Mouse (Mus musculus) kidney, adult 2 months (tissue): ENCODE results near the gene Pgm5.

Source experiments
- CTCF ChIP-seq: fragments of 200-500 bp; conservative IDR thresholded peaks from 2 replicates; pipeline ENCODE4 v1.5.1; 2011; ENCODE audit warnings: low read depth, mild to moderate bottlenecking, control low read depth, low read length, moderate library complexity, mixed read lengths; ENCODE audit not compliant: insufficient read depth, insufficient read length
- POLR2A ChIP-seq: fragments of 200-500 bp; IDR thresholded peaks from one replicate; pipeline ENCODE4 v1.6.1; 2011; ENCODE audit warnings: low read depth, low read length, control low read depth

DNA sequence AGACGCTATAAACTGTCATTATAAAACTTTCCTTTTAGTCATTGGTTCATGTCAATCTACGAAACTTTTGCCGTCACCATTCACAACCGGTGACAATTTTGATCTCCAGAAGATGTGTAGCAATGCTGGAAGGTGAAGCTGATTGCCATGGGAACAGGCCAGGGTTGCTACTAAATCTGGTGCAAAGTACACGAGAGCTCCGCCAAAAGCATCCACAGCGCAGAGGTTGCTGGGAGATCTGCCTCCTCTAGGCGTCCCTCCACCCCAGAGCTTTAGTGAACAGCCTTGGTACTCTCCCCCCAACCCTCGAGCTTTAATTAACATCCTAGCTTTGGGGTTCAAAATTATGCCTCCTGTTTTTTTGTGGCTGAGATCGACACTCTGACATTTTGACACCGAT lies 195.9 kb downstream of the Pgm5 start:
- TF ChIP-seq CTCF (no peak), POLR2A (no peak)
